Mouse (Mus musculus) cerebellum, adult (tissue): ENCODE measurements around the gene Zfp553.
"Not testable (repeated sequence)": the region's sequence is repeated elsewhere in the genome, so short reads cannot be mapped to it uniquely, and the experiment has no call there.

Experiments
- ATAC-seq: cut with Nextera tagmentation; 2 replicates; pipeline ENCODE4 v1.9.2; 2017; ENCODE audit warnings: mild to moderate bottlenecking, moderate library complexity, mixed read lengths; ENCODE audit not compliant: insufficient number of reproducible peaks, low FRiP score, low TSS enrichment

The Zfp553 gene

DNA sequence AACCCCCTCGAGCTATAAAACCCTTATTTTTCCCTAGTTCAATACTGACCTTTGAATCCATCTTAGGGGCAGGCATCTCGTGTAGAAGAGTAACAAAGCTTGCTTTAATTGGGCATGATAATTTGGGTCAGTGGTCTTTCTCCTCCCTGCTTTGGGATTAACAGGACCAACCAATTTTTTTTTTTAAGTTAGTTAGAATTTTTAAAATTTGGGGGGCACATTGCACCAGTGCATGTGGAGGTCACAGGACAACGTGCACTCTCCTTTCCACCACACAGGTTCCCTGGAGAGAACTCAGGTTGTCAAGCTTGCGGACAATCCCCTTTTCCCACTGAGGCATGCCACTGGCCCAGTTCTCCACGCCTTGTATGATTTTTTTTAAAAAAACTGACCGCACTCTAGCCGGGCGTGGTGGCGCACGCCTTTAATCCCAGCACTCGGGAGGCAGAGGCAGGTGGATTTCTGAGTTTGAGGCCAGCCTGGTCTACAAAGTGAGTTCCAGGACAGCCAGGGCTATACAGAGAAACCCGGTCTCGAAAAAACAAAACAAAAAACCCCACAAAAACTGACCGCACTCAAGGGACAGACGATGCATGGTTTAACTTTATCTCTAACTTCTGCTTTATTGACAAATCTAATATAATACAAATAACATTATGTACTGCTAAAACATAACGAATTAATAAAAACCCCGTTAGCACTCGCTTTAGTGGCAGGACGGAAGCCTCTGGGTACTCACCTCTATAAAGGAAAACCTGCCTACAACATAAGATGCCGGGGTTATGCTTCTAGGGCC, 837 bp upstream of the Zfp553 start:
- ATAC-seq, result no peak

DNA sequence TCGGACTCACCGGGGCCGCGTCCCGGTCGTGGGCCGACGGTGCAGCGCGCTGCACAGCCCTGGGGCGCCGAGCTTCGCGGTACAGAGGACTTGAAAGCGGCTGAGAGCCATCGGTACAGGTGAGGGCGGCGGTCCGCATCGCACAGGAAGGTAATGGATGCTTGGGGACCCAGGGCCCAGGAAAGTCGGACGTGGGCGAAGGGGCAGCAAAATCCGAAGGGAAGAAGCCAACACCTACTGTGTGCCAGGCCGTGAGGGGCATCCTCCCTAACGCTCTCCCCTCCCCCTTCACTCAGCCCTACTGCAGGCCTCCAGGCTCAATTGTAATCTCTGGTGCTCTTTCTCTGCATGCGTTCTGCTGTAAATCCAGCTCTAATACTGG, 498 bp downstream of the Zfp553 start:
- ATAC-seq, result peak; percentile 46; the same call in 1 of the 2 replicates

DNA sequence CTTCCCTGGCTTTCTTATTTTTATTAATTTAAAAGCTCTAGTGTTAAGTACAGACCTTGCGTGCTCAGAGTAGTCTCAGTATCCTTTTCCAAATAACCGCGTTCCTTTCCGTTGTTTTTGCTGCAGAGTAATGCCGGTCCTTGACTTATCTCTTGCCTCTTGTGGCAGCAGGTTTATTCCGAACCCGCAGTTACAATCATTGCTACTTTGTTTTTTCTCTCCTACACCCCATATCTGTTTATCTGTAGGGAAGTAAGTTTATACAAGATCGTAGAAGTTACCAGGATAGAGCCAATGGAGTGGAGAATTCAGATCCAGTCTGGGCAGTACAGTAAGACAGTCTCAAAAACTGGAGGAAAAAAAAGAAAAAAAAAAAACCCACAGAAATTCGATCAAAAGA, 904 bp downstream of the Zfp553 start:
- no peak for ATAC-seq

DNA sequence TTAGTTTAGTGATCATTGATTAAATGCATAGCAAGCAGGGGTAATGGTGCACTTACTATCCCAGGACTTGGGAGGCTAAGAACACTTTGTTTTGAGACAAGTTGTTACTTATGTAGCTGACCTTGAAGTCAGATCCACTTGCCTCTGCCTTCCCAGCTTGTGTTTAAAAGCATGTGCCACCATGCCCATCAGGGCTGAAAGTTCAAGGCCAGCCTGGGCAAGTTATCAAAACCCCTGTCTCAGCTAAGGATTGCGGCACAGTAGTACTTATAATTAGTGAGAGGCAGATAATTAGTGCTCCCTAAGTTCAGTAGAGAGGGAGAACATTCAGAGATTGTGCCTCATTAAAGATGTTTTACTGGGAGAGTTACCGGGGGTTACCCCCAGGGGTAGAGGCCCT, 1.9 kb downstream of the Zfp553 start:
- no peak for ATAC-seq

DNA sequence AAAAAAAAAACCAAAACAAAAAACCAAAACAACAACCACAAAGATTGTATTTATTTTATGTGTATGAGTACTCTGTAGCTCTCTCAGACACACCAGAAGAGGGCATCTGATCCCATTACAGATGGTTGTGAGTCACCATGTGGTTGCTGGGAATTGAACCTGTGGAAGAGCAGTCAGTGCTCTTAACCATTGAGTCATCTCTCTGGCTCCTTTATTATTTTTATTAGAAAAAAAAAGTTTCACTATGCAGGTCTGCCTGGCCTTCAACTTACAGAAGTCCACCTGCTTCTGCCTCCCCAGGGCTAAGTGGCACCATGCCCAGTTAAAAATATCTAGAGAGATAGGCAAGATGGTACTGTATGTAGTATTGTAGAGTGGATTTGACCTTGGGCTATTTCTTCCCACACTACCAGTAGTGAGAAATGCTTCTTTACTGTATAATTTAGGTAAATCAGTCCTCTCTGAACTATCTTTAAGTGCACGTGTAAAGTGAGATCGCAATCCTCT, 10.6 kb downstream of the Zfp553 start:
- no peak for ATAC-seq

DNA sequence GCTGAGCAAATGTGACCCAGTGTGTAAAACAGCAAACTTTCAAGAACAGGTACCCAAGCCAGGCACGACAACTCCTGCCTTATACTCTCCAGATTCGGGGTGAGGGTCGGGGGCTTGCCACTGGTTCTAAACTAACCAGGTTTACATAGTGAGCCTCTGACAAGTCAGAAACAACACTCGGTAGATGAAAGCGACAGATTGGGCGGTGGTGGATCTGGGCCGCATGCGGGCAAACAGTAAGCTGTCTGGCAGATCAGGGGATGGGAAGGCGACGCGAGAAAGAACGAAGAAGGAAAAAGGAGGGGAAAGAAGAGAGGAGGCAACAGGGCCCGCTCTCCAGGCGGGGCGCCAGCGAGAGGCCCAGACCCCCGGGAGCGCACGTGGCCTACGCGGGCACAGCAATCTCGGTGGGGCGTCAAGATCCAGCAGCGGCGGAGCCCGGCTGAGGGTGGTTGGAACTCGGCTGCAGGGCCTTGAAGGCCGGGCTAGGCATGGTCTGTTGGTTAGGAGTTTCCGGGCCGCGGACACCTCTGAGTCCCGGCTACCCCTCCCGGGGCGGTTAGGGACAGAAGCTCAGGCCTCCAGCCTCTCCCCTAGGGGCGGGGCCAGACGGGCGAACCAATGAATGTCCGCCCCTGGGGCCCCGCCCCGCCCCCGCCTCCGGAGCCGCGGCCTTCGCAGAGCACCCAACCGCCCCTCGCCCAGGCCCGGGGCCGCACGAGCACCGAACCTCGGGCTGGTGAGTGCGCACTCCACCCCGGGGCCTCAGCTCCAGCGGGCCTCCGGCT, 11.2 kb downstream of the Zfp553 start, which contains the start of gene Zfp771:
Zfp771 (plus strand) TSS at position 405 of the 788 bp plus-strand sequence.
- ATAC-seq, result peak; percentile 87

DNA sequence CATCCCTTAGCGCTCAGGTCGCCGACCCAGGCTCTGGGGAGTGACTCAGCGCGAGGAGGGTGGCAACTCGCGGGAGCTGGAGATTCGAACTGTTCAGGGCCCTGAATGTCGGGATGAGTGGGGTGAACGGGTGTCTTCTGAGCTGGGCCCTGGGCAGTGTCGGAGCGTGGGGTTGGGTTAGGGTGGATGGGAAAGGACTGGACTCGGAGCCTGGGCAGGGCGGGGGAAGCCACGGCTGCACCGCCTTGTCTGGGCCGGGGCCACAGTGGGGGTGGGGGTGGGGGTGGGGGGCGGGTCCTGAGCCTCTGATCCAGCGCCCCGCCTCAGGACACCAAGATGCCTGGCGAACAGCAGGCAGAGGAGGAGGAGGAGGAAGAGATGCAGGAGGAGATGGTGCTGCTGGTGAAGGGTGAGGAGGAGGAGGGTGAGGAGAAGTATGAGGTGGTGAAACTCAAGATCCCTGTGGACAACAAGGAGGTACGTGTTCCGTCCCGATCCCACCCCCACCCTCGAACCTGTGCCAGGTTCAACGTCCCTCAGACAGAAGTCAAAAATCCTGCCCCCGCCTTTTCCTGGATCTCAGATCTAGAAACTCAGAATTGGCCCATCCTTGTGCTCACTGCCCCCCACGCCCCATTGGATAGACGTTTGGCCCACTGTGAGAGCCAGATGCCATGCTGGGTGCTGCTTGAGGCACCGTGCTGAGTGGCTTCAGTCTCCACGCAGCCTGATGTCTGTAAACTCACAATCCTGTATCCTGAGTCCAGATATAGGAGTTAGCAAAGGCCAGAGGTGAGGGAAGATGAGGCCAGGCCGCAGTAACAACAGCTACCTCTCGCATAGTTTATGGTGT, 12.0 kb downstream of the Zfp553 start:
- peak; percentile 58; the same call in 1 of the 2 replicates for ATAC-seq

DNA sequence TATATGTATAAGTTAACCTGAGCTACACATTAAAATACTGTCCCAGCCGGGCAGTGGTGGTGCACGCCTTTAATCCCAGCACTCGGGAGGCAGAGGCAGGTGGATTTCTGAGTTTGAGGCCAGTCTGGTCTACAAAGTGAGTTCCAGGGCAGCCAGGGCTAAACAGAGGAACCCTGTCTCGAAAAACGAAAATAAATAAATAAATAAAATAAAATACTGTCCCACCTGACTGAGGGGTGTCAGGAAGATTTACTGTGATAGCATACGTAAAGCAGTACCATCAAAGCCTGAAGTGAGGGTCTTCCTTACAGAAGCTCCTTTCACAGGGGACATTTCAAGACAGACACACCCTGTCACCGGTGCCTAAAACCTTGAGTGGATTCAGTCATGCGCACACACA, 17.6 kb downstream of the Zfp553 start:
- ATAC-seq, result not testable (repeated sequence)

DNA sequence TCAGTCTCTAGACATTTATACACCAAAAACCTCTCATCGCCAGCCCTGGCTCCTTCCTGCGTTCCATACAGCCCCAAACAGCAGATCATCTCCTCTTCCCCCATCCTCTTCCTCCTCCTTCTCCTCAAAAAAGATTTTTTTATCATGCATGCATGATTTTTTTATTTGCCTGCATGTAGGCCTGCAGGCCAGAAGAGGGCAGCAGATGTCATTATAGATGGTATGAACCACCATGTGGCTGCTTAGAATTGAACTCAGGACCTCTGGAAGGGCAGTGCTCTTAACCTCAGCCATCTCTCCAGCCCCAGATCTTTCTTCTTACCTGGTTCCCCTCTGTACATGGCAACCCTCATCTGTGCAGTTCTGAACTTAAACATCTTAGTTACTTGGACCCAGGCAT, 19.6 kb downstream of the Zfp553 start:
- ATAC-seq, result no peak

DNA sequence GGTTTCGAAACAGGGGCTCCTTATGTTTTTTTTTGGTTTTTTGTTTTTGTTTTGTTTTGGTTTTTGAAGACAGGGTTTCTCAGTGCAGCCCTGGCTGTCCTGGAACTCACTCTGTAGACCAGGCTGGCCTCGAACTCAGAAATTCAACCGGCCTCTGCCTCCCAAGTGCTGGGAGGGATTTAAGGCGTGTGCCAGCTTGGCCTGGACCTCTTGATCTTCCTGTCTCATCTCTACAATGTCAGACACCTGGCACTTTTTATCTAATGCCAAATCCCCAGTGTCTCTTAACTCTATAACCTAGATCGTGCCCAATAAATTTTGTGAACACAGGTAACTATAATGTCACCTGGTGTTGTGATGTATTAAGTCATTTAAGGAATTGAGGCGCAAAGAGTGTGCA, 20.5 kb downstream of the Zfp553 start:
- ATAC-seq, result no peak

DNA sequence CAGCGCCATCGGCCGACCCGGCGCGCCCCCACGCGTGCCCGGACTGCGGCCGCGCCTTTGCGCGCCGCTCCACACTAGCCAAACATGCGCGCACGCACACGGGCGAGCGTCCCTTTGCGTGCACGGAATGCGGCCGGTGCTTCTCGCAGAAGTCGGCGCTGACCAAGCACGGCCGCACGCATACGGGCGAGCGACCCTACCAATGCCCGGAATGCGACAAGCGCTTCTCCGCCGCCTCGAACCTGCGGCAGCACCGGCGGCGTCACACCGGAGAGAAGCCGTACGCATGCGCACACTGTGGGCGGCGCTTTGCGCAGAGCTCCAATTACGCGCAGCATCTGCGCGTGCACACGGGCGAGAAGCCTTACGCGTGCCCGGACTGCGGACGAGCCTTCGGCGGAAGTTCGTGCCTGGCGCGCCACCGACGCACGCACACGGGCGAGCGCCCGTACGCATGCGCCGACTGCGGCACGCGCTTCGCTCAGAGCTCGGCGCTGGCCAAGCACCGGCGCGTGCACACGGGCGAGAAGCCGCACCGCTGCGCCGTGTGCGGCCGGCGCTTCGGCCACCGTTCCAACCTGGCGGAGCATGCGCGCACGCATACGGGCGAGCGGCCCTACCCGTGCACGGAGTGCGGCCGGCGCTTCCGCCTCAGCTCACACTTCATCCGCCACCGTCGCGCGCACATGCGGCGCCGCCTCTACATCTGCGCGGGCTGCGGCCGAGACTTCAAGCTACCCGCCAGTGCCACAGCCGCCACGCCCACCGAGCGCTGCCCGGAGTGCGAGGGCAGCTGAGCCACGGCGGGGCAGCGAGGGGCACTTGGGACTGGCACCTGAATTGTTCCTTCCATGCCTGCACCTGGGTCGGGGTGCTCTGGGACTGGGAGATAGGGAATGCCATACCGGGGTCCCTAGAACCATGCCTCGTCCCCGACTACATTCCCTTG, 21.2 kb downstream of the Zfp553 start:
- ATAC-seq, result peak; percentile 83

DNA sequence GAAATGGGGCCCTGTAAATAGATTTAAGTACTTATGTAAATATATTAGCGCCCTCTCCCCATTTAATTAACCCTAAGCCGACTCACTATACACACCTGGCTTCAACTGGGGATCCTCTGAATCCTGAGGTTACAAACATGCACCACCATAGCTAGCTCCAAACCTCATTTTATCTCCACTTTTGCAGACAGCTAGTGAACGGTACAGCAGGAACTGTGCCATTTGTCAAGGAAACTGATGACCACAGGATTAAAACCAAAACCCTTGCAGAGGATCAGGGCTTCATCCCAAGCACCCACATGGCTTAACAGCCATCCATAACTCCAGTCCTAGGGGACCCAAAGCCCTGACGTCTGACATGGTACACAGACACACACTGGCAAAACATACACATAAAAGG, 22.1 kb downstream of the Zfp553 start:
- ATAC-seq, result no peak

DNA sequence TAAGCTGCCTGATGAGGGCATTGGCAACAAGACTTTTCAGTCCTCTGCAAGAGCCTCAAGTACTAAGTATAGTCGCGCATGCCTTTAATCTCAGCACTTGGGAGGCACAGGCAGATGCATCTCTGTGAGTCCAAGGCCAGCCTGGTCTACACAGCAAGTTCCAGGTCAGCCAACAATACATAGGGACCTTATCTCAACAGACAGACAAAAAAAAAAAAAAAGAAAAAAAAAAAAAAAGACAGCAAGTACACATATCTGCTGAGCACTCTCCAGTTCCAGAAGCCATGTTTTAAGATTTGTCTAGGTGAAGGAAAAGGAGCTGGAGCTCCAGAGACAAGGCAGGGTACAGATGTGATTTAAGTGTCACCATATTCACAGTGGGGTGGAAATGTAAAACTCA, 23.1 kb downstream of the Zfp553 start:
- no peak for ATAC-seq

DNA sequence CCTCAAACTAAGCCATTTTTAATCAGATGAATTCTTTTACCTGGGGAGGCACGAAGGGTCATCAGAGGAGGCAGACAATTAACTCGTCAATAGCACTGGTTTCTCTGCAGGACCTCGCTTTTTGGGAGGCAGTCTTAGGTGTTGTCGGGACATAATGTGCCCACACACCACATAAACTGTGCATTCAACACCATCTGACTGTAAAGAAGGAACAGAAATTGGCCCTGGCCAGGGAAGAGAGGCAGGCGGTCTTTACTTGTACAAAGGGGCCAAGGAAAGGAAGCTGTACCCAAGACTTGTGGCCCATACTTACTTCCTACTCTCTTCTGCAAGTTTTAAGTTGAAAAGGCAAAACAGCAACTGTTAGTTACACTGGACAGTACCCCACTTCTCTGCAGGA, 23.7 kb downstream of the Zfp553 start:
- no peak for ATAC-seq

DNA sequence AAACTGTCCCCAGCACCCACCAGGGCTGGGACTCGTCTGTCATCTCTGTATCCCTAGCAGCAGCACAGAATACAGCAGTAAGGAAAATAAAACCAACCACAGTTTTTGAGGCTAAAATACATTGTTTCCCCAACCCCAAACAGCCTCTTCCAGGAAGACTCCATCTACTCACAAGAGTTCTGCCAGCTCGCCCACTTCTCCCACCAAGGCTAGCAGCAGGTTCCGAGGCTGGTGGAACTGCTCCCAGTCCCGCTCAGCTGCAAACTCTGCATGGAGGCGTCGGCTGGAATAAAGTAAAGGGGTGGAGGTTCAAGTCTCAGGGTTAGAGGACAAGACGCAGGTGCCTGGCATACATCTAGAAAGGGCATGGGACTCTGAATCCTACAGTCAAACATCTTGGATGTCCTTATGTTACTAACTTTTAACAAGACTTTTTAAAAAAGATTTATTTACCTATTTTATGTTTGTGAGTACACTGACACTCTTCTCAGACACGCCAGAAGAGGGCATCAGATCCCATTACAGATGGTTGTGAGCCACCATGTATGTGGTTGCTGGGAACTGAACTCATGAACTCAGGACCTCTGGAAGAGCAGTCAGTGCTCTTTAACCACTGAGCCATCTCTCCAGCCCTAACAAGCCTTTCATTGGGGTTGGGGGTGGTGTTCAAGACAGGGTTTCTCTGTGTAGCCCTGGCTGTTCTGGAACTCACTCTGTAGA, 26.5 kb downstream of the Zfp553 start:
- no peak for ATAC-seq

DNA sequence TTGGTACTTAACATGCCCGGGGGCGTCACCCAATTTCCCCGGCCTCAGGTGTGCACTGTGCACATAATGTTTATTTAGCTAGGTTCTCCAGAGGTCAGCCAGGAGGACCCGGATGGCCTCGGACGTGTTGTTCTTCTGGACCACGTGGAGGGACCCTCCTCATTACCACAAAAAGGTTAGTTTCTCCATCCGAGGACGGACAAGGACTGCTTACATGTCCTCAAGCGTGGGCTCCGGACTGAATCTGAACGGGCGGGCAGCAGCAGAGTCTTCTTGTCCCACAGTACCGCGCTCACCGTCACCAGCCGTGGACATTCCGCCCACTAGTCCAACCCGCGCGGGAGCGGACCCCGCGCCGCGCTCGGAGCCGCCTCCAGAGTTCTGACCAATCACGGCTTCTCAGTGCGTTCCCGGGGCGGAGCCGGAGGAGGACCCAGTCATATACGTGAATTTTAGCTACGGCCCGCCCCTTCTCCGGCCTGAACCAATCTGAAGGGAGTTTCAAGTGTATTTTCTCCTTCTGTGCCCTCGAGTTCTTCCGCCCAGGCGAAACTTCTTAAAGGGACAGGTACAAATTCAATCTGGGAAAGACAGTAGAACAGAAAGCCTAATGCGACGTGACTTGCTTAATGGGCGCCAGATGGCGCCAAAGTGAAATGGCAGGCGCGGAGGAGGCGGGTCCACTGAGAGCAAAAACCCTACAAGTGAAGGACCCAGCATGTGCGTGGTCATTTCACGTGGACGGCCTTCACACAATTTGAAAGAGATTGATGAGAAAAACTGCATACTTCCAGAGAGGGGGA, 27.6 kb downstream of the Zfp553 start, which contains the start of gene Dctpp1:
Dctpp1 (minus strand) TSS at position 401 of the 803 bp plus-strand sequence.
- peak; percentile 98 for ATAC-seq

DNA sequence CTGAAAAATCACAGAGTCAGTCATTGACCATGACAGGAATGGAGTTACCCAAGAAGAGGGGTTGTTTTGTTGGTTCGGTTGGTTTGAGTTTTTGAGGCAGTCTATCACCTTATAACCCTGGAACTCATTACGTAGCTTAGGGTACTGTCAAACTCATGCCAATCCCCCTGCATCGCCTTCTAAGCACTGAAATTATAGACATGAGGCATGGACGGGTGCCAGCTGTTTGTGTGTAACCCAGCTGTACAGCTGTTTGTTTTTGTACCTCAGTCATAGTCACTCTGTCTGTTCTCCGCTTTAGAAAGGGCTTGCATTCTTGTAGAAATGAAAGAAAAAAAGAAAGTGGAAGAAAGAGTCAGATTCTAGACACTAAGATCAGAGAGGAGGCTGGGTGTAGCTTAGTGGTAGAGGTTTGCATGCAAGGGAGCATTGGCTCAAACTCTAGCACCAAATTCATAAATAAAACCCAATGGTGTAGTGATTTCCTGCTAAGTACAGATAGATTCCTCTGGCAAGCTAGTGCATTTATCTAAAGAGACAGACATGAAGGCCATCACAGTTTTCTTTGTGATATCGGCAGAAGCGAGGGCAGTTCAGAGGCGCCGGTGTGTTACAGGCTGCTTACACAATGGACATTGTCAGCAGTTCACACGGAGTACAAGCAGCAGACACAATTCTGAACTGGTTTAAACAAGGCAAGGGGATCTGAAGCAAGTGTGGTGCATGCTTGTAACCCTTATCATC, 29.5 kb downstream of the Zfp553 start:
- ATAC-seq, result no peak
